Mouse (Mus musculus) c-Kit-negative CD71-positive TER-119-positive erythroid progenitor cells, embryonic 14.5 days (primary cell): ENCODE measurements around the gene H2-Q10.
"Not testable (repeated sequence)": the region's sequence is repeated elsewhere in the genome, so short reads cannot be mapped to it uniquely, and the experiment has no call there.

ENCODE experiments used
- DNase-seq: peaks from one replicate; pipeline ENCODE4 v3.0.0-alpha.2; 2013; ENCODE audit warnings: low read depth, low spot score

The H2-Q10 gene

DNA sequence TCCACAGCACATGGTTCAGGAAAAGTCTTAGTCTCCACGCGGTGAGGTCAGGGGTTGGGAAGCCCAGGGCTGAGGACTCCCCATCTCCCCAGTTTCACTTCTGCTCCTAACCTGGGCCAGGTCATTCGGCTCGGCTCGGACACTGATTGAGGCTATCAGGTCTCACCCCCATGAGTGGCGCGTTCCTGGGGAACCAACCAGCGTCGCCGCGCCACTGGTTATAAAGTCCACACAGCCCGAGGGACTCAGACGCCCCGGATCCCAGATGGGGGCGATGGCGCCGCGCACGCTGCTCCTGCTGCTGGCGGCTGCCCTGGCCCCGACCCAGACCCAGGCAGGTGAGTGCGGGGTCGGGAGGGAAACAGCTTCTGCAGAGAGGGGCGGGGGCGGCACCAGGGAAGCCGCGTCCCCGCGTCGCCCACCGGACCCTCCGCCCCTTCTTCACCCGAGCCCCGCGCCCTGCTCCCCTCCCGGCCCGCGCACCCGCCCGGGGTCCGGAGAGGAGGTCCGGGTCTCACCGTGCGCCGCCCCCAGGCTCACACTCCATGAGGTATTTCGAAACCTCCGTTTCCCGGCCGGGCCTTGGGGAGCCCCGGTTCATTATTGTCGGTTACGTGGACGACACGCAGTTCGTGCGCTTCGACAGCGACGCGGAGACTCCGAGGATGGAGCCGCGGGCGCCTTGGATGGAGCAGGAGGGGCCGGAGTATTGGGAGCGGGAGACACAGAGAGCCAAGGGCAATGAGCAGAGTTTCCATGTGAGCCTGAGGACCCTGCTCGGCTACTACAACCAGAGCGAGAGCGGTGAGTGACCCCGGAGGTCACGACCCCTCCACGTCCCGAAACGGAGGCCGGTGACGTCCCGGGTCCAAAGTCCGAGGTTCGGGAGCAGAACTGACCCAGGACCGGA, at the start of gene H2-Q10:
Gene H2-Q10 (plus strand): TSS at position 248 of the 910 bp plus-strand sequence.
- no peak for DNase-seq

GRCm38 (mm10) chr17:35420206-35420810, 49.6 kb upstream of the H2-Q10 start:
- not testable (repeated sequence) for DNase-seq

GRCm38 (mm10) chr17:35421331-35421730, 48.6 kb upstream of the H2-Q10 start:
- not testable (repeated sequence) for DNase-seq

- not testable (repeated sequence) for DNase-seq
Observed at GRCm38 (mm10) chr17:35422360-35422759, 47.5 kb upstream of the H2-Q10 start.

DNA sequence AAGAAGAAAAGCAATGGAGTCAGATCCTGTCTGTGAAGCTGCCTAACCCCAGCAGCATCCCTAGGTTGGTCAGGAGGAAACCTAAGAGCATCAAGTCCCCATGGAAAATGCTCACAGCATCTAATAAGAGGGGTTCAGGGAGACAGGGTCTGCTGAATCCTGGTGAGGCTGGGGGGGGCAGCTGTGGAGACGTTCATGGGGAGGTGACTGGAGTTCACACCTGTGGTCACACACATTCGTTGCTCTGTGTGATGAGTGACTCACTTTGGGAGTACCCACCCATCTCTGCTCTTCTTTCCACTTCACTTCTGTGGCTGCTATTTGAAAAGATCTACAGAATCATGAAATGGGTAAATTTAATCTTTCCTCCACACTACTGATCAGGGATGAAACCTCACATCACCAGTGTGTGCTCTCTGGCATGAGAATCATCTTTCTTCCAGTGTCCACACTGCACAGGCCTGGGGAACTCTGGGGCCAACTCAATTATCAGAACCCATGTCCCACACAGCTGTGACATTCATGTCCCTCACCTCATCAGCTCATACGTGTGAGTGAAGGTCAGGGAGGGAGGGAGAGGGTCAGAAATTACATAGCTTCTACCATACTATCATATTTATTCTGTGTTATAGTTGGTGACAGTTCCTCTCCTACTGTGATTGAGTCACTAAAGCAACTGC, 46.6 kb upstream of the H2-Q10 start:
- not testable (repeated sequence) for DNase-seq

GRCm38 (mm10) chr17:35424106-35424505, 45.8 kb upstream of the H2-Q10 start:
- not testable (repeated sequence) for DNase-seq

GRCm38 (mm10) chr17:35424624-35425416, 45.1 kb upstream of the H2-Q10 start, which contains the start of gene H2-Q6:
Gene H2-Q6, plus strand, starts transcription at chr17:35424850.
- not testable (repeated sequence) for DNase-seq

DNA sequence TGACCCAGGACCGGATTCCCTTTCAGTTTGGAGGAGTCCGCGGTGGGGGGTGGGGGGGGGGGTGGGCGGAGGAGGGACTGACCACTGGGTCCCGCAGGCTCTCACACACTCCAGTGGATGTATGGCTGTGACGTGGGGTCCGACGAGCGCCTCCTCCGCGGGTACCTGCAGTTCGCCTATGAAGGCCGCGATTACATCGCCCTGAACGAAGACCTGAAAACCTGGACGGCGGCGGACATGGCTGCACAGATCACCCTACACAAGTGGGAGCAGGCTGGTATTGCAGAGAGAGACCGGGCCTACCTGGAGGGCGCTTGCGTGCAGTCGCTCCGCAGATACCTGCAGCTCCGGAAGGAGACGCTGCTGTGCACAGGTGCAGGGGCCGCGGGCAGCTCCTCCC, 44.4 kb upstream of the H2-Q10 start:
- DNase-seq: not testable (repeated sequence)

DNA sequence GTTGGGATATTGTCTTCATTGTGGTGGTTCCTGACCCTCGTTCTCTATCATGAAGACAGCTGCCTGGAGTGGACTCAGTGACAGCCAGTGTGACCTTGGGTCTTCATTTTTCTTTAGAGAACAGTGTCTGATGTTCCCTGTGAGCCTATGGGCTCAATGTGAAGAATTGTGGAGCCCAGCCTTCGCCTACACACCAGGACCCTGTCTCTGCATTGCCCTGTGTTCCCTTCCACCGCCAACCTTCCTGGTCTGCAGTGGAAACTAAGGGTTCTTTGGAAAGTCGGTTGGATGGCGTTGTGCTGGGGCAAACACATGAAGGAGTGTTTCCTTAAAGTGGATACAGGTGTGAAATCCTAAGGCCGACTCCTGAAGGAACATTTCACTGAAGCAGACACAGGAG, 41.0 kb upstream of the H2-Q10 start:
- not testable (repeated sequence) for DNase-seq

DNA sequence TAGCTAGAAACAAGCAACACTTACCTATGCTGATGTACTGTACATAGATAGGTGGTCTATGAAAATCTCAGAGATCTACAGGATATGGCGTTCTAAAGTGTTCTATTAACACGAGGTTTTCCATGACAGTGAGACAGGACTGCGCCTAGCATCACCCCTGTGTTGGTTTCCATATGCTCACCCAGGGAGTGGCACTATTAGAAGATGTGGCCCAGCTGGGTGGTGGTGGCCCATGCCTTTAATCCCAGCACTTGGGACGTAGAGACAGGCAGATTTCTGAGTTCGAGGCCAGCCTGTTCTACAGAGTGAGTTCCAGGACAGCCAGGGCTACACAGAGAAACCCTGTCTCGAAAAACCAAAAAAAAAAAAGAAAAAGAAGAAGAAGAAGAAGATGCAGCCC, 39.2 kb upstream of the H2-Q10 start:
- DNase-seq: not testable (repeated sequence)

GRCm38 (mm10) chr17:35432167-35432566, 37.7 kb upstream of the H2-Q10 start:
- not testable (repeated sequence) for DNase-seq

DNA sequence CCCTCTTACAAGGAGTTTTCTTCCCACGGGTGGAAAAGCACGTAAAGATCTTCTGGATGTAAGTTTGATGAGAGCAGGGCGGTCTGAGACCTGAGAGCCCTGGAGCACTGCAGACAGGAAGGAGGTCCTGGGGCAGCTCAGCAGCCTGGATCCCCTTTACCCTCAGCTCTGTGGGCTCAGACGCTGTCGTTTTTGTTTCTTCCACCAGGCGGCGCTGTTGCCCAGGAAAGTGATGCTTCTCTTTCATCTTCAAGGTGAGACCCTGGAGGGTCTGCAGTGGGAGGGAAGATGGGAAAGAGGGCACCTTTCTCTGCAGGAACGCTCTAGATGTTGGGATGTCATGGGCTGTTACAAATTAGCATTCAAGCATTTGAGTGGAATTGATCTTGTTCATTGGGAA, 35.1 kb upstream of the H2-Q10 start:
- DNase-seq: not testable (repeated sequence)

DNA sequence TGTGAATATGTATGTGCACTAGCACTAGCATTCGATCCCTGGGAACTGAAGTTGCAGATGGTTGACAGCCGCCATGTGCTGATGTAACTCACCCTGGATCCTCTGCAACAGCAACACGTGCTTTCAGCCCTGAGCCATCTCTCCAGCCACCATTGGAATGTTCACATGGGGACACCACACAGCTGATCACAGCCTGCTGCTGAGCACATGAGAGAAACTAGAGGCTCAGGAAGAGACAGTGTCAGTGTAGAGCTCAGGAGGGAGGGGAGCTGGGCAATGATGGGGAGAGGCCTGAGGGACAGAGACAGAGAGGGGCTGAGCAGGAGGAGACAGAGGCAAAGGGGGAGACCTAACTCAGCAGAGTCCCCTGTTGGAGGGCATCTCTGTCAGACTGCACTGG, 34.3 kb upstream of the H2-Q10 start:
- DNase-seq: not testable (repeated sequence)

GRCm38 (mm10) chr17:35437386-35437936, 32.4 kb upstream of the H2-Q10 start:
- not testable (repeated sequence) for DNase-seq

- DNase-seq: not testable (repeated sequence)
Observed at GRCm38 (mm10) chr17:35438395-35438794, 31.5 kb upstream of the H2-Q10 start.

- not testable (repeated sequence) for DNase-seq
Observed at GRCm38 (mm10) chr17:35438885-35439284, 31.0 kb upstream of the H2-Q10 start, which contains the start of gene H2-Q7. Gene H2-Q7, plus strand, starts transcription at chr17:35439155.

DNA sequence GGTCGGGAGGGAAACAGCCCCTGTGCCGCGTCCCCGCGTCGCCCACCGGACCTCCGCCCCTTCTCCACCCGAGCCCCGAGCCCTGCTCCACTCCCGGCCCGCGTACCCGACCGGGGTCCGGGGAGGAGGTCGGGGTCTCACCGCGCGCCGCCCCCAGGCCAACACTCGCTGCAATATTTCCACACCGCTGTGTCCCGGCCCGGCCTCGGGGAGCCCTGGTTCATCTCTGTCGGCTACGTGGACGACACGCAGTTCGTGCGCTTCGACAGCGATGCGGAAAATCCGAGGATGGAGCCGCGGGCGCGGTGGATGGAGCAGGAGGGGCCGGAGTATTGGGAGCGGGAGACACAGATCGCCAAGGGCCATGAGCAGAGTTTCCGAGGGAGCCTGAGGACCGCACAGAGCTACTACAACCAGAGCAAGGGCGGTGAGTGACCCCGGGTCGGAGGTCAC, 30.6 kb upstream of the H2-Q10 start:
- not testable (repeated sequence) for DNase-seq

DNA sequence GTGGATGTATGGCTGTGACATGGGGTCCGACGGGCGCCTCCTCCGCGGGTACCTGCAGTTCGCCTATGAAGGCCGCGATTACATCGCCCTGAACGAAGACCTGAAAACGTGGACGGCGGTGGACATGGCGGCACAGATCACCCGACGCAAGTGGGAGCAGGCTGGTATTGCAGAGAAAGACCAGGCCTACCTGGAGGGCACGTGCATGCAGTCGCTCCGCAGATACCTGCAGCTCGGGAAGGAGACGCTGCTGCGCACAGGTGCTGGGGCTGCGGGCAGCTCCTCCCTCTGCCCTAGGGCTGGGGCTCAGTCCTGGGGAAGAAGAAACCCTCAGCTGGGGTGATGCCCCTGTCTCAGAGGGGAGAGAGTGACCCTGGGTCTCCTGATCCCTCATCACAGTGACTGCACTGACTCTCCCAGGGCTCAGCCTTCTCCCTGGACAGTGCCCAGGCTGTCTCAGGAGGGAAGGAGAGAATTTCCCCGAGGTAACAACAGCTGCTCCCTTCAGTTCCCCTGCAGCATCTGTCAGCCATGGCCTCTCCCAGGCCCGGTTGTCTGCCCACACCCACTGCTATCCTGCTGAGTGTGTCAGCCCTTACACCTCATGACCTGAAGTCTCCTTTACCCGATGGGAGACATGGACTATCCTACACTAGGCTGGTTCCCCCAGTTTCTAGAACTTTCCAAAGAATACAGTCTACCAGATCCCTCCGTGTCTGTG, 29.8 kb upstream of the H2-Q10 start:
- not testable (repeated sequence) for DNase-seq

DNA sequence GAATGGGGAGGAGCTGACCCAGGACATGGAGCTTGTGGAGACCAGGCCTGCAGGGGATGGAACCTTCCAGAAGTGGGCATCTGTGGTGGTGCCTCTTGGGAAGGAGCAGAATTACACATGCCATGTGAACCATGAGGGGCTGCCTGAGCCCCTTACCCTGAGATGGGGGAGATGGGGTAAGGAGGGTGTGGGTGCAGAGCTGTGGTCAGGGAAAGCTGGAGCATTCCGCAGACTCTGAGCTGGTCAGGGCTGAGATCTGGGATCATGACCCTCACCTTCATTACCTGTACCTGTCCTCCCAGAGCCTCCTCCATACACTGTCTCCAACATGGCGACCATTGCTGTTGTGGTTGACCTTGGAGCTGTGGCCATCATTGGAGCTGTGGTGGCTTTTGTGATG, 27.5 kb upstream of the H2-Q10 start:
- not testable (repeated sequence) for DNase-seq

DNA sequence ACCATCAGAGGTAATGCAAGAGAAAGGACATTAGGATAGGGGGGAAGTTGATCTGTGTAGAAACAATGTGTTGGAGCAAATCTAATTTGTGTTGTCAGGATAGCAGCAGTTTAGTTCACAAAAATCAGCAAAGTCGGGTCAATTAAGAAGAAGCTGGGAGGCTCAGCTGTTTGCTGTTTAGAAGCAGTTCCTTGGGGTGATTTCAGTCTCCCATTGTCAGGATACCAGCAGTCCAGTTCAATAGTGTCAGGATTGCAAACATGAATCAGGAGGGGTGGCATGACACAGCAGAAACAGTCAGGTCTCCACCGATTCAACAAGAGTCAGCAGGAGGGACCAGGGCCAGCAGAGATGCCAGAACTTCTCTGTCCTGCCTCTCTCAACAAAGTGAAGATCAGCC, 25.4 kb upstream of the H2-Q10 start:
- DNase-seq: not testable (repeated sequence)
